Mouse (Mus musculus) embryonic facial prominence, embryonic 10.5 days (tissue): ENCODE results near the gene Copz1. TPM values are rescaled to one million over a fixed set of nuclear protein-coding genes. Genes with fewer than 3 reads are reported as not detected.
A peak's percentile ranks its signal among the peaks of the same experiment; 100 is the strongest.
"Not testable (repeated sequence)": the region's sequence is repeated elsewhere in the genome, so short reads cannot be mapped to it uniquely, and the experiment has no call there.

Source experiments
- DNase-seq: peaks from one replicate; pipeline ENCODE4 v3.0.0-alpha.2; 2017; ENCODE audit warnings: low spot score
- H3K27ac ChIP-seq: fragments of 300-500 bp; sonication (generic); replicated peaks from 2 replicates; pipeline ENCODE4 v1.5.1; 2016; ENCODE audit warnings: mild to moderate bottlenecking
- H3K27me3 ChIP-seq: fragments of 300-500 bp; sonication (generic); replicated peaks from 2 replicates; pipeline ENCODE4 v1.6.1; 2016; ENCODE audit warnings: low read depth, mild to moderate bottlenecking; ENCODE audit not compliant: poor library complexity, severe bottlenecking
- H3K36me3 ChIP-seq: fragments of 300-500 bp; sonication (generic); replicated peaks from 2 replicates; pipeline ENCODE4 v1.6.1; 2016; ENCODE audit warnings: mild to moderate bottlenecking, moderate library complexity
- H3K4me1 ChIP-seq: fragments of 300-500 bp; sonication (generic); 2 replicates; pipeline ENCODE4 v1.6.1; 2016
- H3K4me3 ChIP-seq: fragments of 300-500 bp; sonication (generic); 2 replicates; pipeline ENCODE4 v1.5.1; 2016; ENCODE audit warnings: mild to moderate bottlenecking, moderate library complexity
- H3K9me3 ChIP-seq: fragments of 300-500 bp; sonication (generic); 2 replicates; pipeline ENCODE4 v1.6.1; 2016; ENCODE audit warnings: mild to moderate bottlenecking
- WGBS: fragments of 180-500 bp; shearing (Covaris S2); methylation state at CpG from one replicate; pipeline ENCODE4 v1.1.7; 2016; 5-methylcytosine and 5-hydroxymethylcytosine counted together
- polyA plus RNA-seq: library from polyadenylated mRNA; unstranded; fragments of >200 nt; fragmentation: Nextera tagmentation; extraction: Ambion mirVana; gene quantifications from 2 replicates; pipeline ENCODE4 v1.2.1, GENCODE M21; 2016

Gene Copz1
- polyA plus RNA-seq, 1 experiment from 2014 or later: 281 TPM

- peaks cover 30% of the 10 kb centered on the region for H3K27me3 ChIP-seq
- 90% methylated on average over 6 of the region's 6 CpGs for WGBS
- H3K27ac ChIP-seq: no peak overlapping the region
- H3K4me1 ChIP-seq: peaks cover 22% of the 10 kb centered on the region
- H3K4me3 ChIP-seq: no peak overlapping the region
- H3K9me3 ChIP-seq: no peaks in the 10 kb centered on the region
- no peak for DNase-seq
- no peaks in the 10 kb centered on the region; the same call in 1 of the 2 replicates for H3K36me3 ChIP-seq
These were observed 16.1 kb upstream of the Copz1 start for GRCm38 (mm10) chr15:103256210-103256986.

- H3K4me3 ChIP-seq: peak within 1 kb of the TSS; percentile 41
- H3K27me3 ChIP-seq: peaks cover 30% of the 10 kb centered on the region
- DNase-seq: peak; percentile 49
- peaks cover 22% of the 10 kb centered on the region for H3K4me1 ChIP-seq
- H3K36me3 ChIP-seq: no peaks in the 10 kb centered on the region
- peak within 1 kb of the TSS; percentile 52; the same call in 1 of the 2 replicates for H3K27ac ChIP-seq
- 14% methylated on average over 15 of the region's 15 CpGs for WGBS
- H3K9me3 ChIP-seq: no peaks in the 10 kb centered on the region
These were observed 14.5 kb upstream of the Copz1 start, which contains the start of gene Nfe2 for GRCm38 (mm10) chr15:103257790-103258728. TSS of gene Nfe2 (minus strand) at chr15:103258403.

GRCm38 (mm10) chr15:103259162-103259561 lies 13.4 kb upstream of the Copz1 start:
- DNase-seq: no peak
- Histone ChIP-seq H3K4me1 (peaks cover 22% of the 10 kb centered on the region), H3K27me3 (peaks cover 23% of the 10 kb centered on the region), H3K36me3 (no peaks in the 10 kb centered on the region), H3K9me3 (no peaks in the 10 kb centered on the region), H3K27ac (no peak overlapping the region), H3K4me3 (no peak overlapping the region)
- WGBS: 88% methylated on average over 5 of the region's 5 CpGs

- Histone ChIP-seq H3K4me3 (no peak overlapping the region), H3K27ac (no peak overlapping the region), H3K9me3 (no peaks in the 10 kb centered on the region), H3K27me3 (peaks cover 15% of the 10 kb centered on the region), H3K36me3 (no peaks in the 10 kb centered on the region), H3K4me1 (peaks cover 15% of the 10 kb centered on the region)
- 60% methylated on average over 1 of the region's 1 CpGs for WGBS
- no peak for DNase-seq
These were observed 12.5 kb upstream of the Copz1 start for GRCm38 (mm10) chr15:103259989-103260388.

- 90% methylated on average over 2 of the region's 2 CpGs for WGBS
- DNase-seq: no peak
- no peaks in the 10 kb centered on the region for H3K9me3 ChIP-seq
These were observed 7.7 kb upstream of the Copz1 start for GRCm38 (mm10) chr15:103264794-103265193.

DNA sequence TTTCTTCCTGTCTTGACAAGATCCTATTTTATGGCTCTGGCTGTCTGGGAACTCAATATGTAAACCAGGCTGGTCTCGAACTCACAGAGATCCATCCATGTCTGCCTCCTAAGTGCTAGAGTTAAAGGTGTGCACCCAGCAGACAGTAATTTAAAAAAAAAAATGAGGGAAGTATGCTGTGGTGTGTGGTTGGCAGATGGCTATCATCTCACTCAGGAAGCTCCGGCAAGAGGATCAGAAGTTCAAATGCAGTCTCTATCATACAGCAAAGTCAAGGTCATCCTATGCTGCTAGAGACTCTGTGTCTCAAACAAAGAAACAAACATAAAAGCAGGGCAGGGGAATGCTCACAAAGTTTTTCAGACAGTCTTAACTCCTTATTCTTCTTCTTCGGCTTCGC lies 3.6 kb upstream of the Copz1 start:
- H3K4me3 ChIP-seq: no peak overlapping the region
- no peaks in the 10 kb centered on the region for H3K9me3 ChIP-seq
- peaks cover 7% of the 10 kb centered on the region for H3K4me1 ChIP-seq
- no peak for DNase-seq
- no peaks in the 10 kb centered on the region for H3K27me3 ChIP-seq
- no peak overlapping the region for H3K27ac ChIP-seq
- H3K36me3 ChIP-seq: no peaks in the 10 kb centered on the region
- 89% methylated on average over 4 of the region's 4 CpGs for WGBS

More at GRCm38 (mm10) chr15:103264794-103265193, 7.7 kb upstream of the Copz1 start:
- no peak overlapping the region for H3K4me3 ChIP-seq
- no peaks in the 10 kb centered on the region for H3K27me3 ChIP-seq
- no peaks in the 10 kb centered on the region for H3K36me3 ChIP-seq
- H3K27ac ChIP-seq: no peak overlapping the region
- H3K4me1 ChIP-seq: no peaks in the 10 kb centered on the region

DNA sequence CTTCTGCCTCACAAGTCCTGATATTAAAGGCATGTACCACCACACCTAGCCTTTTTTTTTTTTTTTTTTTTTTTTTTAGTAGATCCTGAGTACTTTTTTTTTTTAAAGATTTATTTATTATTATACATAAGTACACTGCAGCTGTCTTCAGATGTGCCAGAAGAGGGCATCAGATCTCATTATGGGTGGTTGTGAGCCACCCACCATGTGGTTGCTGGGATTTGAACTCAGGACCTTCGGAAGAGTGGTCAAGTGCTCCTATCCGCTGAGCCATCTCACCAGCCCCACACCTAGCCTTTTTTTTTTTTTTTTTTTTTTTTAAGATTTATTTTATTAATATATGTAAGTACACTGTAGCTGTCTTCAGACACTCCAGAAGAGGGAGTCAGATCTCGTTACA lies 3.4 kb downstream of the Copz1 start:
- 89% methylated on average over 3 of the region's 3 CpGs for WGBS
- not testable (repeated sequence) for DNase-seq

GRCm38 (mm10) chr15:103277949-103278348 lies 5.4 kb downstream of the Copz1 start:
- Histone ChIP-seq H3K36me3 (peaks cover 5% of the 10 kb centered on the region), H3K4me1 (peaks cover 28% of the 10 kb centered on the region), H3K4me3 (no peak overlapping the region), H3K27me3 (no peaks in the 10 kb centered on the region), H3K9me3 (no peaks in the 10 kb centered on the region), H3K27ac (no peak overlapping the region)
- no peak for DNase-seq
- WGBS: 64% methylated on average over 7 of the region's 7 CpGs

More for the DNA sequence above, 3.4 kb downstream of the Copz1 start:
- not testable (repeated sequence) for H3K9me3 ChIP-seq, H3K36me3 ChIP-seq, H3K4me3 ChIP-seq, H3K27me3 ChIP-seq, H3K27ac ChIP-seq
- peaks cover 28% of the 10 kb centered on the region for H3K4me1 ChIP-seq

- WGBS: 67% methylated on average over 3 of the region's 3 CpGs
- Histone ChIP-seq H3K36me3 (peaks cover 5% of the 10 kb centered on the region), H3K4me3 (no peak overlapping the region), H3K9me3 (no peaks in the 10 kb centered on the region), H3K4me1 (peaks cover 15% of the 10 kb centered on the region), H3K27ac (no peak overlapping the region), H3K27me3 (no peaks in the 10 kb centered on the region)
- no peak for DNase-seq
These were observed 7.2 kb downstream of the Copz1 start for GRCm38 (mm10) chr15:103279750-103280149.

DNA sequence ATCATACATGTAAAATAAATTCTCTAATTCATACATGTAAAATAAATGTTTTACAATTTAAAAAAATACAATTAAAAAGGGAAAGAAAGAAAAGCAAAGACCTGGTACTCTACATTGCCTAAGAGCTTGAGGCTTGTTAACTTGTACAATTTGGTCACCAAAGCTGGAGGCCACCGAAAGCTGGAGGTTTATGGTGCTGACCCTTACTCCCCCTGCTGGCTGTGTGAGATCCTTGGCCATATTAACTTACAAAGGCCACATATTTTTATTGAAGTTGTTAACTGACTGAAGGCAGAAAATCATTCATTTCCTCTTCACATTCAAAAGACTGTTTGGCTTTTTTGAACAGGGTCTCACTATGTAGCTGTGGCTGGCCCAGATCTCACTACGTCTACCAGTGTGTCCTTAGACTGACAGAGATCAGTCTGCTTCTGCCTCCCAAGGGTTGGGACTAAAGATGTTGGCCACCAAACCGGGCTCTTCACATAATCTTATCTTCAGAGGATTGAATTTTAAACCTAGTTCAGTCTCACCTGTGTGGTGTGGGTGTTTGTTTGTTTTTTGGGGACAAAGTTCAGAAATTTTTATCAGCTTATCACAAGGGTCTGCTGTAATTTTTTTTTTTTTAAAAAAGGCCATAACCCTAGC lies 8.4 kb downstream of the Copz1 start:
- Histone ChIP-seq H3K4me1 (peaks cover 17% of the 10 kb centered on the region), H3K27me3 (no peaks in the 10 kb centered on the region), H3K9me3 (no peaks in the 10 kb centered on the region), H3K27ac (no peak overlapping the region), H3K36me3 (peaks cover 5% of the 10 kb centered on the region), H3K4me3 (no peak overlapping the region)
- DNase-seq: peak; percentile 54
- 75% methylated on average over 3 of the region's 3 CpGs for WGBS

DNA sequence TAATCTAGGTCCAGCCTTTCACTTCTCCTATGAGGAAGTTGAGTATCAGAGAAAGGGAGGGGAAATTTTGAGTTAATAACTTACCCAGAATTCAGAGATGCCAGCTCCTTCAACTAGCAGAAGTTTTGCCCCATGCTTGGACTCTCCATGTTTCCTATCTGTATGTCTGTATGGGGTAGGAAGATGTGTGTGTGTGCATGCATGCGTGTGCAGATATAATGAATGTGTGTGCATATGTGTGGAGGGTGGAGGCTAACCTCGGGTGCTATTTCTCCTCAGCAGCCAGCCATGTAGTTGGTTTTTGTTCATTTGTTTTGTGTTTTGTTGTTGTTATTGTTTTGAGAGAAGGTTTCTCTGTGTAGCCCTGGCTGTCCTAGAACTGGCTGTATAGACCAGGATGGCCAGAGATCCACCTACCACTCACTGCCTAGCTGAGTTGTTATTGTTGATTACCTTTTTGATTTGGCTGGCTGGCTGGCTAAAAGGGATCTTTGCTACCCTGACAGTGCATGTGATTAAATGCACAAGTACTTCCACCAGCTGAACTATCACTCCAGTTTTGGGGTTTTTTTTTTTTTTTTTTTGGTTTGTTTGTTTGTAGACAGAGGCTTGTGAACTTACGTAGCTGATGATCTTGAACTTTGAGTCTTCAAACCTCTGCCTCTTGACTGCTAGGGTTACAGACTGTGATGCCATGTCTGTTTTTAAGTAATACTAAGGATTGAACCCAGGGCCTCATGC lies 9.1 kb downstream of the Copz1 start:
- peaks cover 17% of the 10 kb centered on the region for H3K4me1 ChIP-seq
- H3K36me3 ChIP-seq: peaks cover 8% of the 10 kb centered on the region
- no peak for DNase-seq
- no peaks in the 10 kb centered on the region for H3K9me3 ChIP-seq
- no peak overlapping the region for H3K4me3 ChIP-seq
- no peak overlapping the region for H3K27ac ChIP-seq
- 90% methylated on average over 3 of the region's 3 CpGs for WGBS
- no peaks in the 10 kb centered on the region for H3K27me3 ChIP-seq

DNA sequence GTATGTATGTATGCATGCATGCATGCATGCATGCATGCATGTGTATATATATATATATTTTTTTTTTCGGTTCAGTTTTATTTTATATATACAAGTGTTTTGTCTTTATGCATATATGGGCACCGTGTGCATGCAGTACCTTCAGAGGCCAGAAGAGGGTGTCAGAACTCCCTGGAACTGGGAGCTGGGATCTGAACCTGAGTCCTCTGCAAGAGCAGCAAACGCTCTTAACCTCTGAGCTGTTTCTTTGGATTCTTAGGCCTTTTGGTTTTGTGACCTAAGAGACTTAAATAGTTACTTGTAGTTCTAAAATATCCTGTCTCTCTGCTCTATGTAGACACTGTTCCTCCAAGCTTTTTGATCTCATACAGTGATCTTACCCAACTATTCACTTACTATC lies 11.6 kb downstream of the Copz1 start:
- no peak overlapping the region for H3K4me3 ChIP-seq
- WGBS: 59% methylated on average over 3 of the region's 3 CpGs
- H3K27me3 ChIP-seq: no peaks in the 10 kb centered on the region
- peak; percentile 71 for DNase-seq
- peaks cover 22% of the 10 kb centered on the region for H3K36me3 ChIP-seq
- H3K4me1 ChIP-seq: 0 out of 2 replicates have a peak, but pooled peaks cover 5% of the 10 kb centered on the region
- H3K27ac ChIP-seq: no peak overlapping the region
- H3K9me3 ChIP-seq: no peaks in the 10 kb centered on the region
